Mouse (Mus musculus): ENCODE measurements around the gene Rundc1.
"Not testable (repeated sequence)": the region's sequence is repeated elsewhere in the genome, so short reads cannot be mapped to it uniquely, and the experiment has no call there.

The Rundc1 gene

GRCm38 (mm10) chr11:101446319-101446718 lies 21.4 kb downstream of the Rundc1 start:
- no peak for DNase-seq

GRCm38 (mm10) chr11:101446860-101447259 lies 22.0 kb downstream of the Rundc1 start:
- DNase-seq, result not testable (repeated sequence)

GRCm38 (mm10) chr11:101447786-101448185 lies 22.9 kb downstream of the Rundc1 start:
- no peak for DNase-seq

DNA sequence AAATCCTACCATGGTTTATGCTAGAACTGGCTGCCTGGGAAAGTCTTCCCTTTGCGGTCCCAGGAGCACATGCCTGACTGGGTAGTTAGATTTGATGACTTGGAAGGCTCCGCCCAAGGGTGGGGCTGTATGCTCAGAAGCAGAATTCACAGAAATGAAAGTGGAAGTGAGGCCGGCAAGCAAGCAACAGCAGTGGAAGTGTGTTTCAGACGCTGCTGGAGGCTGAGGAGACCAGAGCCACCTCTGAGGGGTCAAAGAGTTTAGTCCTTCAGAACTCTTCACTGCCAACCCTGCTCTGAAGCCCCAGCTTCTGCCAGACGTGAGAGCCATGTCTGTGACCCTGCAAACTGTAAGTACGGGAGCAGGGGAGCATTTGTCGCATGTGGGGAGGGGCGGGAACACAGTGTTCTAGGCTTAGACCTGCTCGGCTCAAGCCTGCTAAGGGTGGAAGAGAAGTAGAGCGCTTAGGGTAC lies 23.4 kb downstream of the Rundc1 start, which contains the start of gene Ifi35:
Ifi35 (plus strand) TSS at position 134 of the 473 bp plus-strand sequence.
- DNase-seq, result no peak

GRCm38 (mm10) chr11:101448899-101449298 lies 24.0 kb downstream of the Rundc1 start:
- no peak for DNase-seq

- DNase-seq, result not testable (repeated sequence)
These were observed 24.7 kb downstream of the Rundc1 start for GRCm38 (mm10) chr11:101449596-101449995.

DNA sequence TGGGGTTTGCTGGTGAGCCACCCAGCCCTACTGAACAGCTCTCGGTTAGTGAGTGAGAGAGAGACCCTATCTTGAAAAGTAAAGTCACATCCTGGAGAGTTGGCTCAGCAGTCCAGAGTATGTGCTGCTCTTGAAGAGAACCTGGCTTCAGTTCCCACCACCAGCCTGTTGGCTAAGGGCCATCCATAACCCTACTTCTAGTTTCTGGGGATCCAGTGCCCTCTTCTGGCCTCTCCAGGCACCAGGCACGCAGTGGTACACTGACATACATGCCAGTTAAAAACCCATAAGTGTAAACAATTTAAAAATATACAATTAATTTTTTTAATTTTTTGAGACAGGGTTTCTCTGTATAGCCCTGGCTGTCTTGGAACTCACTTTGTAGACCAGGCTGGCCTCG lies 25.5 kb downstream of the Rundc1 start:
- DNase-seq, result no peak

DNA sequence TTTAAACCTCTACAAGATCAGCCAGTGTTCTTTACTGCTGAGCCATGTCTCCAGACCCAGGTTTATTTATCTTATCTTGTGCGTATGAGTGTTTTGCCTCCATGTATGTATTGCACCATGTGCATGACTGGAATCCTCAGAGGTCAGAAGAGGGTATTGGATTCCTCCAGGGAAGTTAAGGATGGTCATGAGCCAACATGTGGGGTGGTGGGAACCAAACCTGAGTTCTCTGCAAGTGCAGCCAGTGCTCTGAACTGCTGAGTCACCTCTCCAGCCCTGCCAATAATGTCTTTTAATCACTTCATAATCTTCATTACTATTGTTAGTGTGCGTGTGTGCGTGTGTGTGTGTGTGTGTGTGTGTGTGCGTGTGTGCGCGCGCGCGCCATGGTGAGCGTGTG lies 26.7 kb downstream of the Rundc1 start:
- no peak for DNase-seq

DNA sequence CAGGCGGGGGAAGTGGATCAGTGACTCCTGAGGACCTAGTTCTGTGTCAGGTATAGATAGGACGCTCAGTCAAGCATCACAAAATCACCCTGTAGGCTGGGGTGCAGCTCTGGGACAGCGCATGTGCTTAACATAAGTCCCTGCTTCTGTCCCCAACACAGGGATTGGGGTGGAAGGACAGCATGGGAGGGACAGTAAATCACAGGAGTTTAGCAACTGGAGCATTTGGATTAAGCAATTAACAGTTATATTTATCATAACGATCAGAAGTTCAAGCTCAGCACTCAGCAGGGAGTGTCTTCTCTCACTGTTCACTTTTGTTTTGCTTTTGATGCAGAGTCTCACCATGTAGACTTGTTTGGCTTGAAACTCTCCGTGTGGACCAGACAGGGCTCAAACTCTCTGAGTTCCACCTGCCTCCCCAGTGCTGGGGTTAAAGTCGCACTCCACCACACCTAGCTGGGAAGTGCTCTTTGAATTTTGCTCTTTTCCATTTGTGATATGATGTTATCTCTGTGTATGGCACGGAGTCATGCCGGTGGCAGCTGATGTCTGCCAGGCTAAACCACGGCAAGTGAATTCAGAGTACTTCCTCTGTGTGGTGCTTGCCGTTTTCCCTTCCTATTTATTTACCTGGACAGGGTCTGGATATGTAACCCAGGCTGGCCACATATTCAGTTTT lies 27.3 kb downstream of the Rundc1 start:
- DNase-seq, result no peak

DNA sequence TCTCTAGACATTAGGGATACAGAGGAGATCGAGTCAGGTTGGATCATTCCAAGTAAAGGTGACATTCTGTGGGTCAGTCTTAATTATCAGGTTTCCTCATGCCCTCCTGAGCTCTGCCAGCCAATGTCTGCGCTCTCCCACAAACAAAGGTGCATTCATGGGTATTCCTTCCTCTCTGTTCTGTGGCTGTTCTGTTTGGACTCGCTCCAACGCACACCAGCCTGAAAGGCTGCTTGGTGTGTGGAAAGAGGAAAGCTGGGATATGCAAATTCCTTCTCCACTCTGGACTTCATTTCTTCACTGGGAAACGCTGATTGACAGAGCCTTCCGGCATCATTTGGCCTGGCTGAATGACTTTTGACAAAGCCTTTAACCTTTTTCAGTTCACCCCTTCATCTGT lies 29.8 kb downstream of the Rundc1 start:
- DNase-seq, result no peak

- DNase-seq, result no peak
These were observed 30.7 kb downstream of the Rundc1 start for GRCm38 (mm10) chr11:101455627-101456026.

GRCm38 (mm10) chr11:101457631-101458030 lies 32.7 kb downstream of the Rundc1 start:
- DNase-seq, result no peak

DNA sequence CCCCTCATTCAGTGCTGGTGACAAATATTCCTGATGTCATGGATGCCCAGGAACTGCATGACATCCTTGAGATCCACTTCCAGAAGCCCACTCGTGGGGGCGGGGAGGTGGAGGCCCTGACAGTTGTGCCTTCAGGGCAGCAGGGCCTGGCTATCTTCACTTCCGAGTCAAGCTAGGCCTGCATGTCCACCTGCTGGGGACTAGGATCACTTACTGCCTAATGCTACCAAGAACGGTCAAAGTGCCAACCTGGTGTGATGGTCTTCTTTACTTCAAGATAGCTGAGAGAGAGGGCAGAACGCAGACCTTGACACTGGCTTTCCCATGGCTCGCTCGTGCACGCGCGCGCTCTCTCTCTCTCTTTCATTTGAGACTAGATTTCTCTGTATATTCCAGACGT lies 33.3 kb downstream of the Rundc1 start:
- DNase-seq, result no peak

- DNase-seq, result no peak
These were observed 34.8 kb downstream of the Rundc1 start for GRCm38 (mm10) chr11:101459716-101460115.

DNA sequence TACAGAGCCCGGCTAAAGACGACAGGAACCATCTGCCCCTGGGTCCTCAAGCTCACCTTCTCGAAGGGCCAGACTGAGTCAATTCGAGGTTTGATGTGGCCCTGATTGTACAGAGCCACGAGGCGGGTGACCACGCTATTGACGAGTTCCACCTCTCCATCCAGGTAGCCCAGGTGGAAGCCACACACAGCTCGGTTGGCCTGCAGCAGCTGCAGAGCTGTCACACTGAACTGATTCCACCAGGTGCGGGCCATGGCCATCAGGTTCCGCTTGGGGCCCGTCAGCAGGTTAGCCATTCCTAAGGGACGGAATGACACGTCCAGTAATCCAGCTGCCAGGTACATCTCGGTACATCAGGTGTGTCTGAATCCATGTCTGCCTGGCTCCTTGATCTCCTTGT lies 35.4 kb downstream of the Rundc1 start:
- no peak for DNase-seq

- DNase-seq, result no peak
These were observed 37.3 kb downstream of the Rundc1 start for GRCm38 (mm10) chr11:101462141-101462540.

DNA sequence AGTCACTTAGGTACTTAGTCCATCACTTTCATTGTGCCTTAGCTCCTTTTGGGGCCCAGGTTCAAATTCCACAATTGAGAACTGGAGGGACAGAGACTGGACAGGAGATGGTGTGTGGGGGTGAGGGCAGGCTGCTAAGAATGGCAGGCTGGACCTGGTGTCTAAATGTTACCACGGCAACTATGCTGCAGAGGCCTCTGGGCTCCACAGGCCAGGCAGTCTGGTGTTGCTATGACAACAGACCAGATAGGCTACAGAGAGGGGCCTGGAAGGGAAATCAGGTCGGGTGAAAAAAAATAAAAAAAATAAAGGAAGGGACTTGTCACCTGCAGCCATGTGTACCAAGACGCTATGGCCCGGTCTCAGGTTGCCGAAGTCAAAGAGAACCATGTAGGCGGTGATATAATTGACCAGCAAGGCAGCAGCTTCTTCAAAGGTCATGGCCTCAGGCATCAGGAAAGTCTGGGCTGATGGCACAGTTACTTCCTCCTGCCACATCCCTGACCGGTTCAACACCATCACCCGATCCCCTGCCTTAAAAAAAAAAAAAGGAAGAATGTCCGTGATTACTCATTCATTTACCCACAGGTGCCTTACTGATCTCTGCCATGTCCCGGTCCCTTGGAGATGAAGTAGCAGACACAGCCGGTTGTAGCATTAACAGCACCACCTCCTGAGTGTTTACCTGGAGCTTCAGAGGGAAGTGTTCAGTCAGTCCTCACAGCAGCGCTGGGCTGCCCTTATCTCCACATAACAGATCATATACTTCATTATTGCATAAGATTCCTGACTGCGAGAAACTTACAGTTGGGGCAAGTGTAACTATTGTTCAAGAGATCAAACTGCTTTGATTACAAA lies 37.9 kb downstream of the Rundc1 start:
- DNase-seq, result no peak

DNA sequence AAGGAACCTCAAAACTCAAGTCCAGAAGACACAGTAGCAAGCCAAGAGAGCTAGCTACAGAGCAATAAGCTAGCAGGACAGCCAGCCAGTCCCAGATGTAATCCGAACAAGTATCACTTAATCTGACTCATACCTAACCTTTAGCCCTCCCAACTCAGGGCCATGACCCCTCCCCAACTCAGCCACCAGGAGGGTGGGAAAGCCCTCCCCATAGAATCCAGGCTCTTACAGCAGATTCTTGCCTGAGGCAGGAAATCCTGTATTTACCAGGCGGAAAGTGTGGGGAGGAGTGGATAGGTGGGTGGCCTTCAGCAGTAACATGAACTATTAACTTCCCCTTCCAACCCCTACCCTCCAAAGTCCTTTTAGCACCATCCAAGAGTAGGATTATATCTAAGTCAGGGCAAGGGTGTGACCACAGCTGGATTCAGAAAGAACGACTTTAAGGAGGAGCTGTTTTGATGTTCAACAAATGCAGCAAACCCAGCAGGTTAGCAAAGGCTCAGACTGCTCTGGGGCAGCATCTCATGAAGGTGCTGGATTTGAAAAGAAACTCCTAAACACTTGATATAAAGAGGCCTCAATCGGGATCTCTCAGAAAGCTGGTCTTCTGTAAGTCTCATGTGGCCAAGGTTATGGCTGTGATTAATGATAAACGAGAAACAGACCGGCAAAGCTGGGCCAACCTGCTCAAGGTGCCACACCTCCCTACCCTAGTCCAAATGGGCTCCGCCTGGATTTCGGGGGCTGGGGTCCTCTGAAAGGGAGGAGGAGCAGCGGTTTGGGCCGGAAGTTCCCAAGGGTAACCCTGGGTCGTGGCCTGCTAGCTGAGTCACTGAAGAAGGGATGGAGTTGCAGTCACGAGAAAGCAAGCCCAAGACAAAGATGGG lies 39.6 kb downstream of the Rundc1 start, which contains the start of gene Rnd2:
Rnd2 (plus strand) TSS at position 789 of the 890 bp plus-strand sequence.
- no peak for DNase-seq

DNA sequence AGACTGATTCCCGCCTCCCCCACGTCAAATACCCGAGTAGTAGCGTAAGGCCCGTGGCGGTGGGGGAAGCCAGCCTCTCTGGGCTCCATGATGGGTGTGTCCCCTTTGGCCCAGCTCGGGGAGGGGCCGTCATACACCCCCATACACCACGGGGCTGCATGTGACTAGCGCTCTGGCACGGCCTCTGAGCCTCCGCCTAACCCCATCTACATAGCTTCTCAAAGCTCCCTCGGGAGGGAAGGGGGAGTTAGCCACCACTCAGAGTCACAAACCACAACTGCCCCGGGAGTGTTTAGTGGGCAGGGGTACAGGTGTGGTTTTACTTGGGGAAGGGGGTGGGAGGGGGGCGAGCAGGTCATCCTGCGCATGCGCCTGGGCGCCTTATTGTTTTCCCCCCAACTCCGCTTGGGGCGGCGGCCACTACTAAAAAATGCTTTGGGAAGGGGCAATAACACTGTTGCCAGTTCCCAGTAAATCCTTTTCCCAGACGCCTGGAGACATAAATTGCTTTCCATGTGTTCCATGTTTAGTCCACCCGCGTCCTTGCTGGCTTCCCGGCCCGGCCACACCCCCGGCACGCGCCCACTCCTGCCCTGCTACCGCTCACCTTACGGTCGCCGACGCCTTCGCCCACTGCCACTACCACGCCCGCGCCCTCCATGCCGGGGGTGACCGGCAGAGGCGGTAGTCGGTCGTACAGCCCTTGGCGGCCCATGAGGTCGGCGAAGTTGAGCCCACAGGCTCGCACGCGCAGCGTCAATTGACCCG lies 40.4 kb downstream of the Rundc1 start:
- no peak for DNase-seq

DNA sequence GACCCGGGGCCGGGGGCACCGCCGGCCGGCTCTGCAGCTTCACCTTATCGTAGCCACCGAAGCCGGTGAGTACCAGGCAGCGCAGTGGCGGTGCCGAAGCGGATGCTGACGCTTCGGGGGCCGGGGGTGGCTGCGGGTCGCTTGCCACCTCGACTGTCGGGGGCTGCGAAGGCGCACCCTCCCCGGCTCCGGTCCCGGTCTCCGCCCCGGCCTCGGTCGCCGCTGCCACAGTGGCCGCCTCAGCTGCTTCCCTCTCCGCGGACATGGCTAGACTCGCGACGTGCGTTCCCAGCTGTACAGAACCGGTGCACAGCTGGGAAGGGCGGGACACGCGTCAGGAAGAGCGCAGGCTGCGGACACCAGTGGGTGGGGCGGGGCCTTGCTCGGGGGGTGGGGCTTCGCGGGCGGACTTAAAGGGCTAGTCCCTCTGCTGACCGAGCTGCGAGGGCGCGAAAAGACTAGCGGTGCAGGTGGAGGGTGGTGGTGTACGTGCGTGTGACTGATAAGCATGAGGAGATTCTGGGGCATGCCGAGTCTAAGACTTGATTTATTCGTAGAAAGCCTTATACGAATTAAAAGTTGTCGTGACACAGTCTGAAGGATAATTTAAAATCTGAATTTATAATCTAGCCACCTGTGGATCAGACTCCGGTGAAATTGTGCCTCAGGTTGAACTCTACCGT lies 41.1 kb downstream of the Rundc1 start, which contains the start of gene Vat1:
Vat1 (minus strand) TSS at position 362 of the 683 bp plus-strand sequence.
- DNase-seq, result peak; percentile 41

- not testable (repeated sequence) for DNase-seq
These were observed 41.7 kb downstream of the Rundc1 start for GRCm38 (mm10) chr11:101466552-101466950.

Measured in cerebellum, adult 11 months (tissue).